8 mouse cellular contexts compared by ENCODE assay signal in the genomic region with DNA sequence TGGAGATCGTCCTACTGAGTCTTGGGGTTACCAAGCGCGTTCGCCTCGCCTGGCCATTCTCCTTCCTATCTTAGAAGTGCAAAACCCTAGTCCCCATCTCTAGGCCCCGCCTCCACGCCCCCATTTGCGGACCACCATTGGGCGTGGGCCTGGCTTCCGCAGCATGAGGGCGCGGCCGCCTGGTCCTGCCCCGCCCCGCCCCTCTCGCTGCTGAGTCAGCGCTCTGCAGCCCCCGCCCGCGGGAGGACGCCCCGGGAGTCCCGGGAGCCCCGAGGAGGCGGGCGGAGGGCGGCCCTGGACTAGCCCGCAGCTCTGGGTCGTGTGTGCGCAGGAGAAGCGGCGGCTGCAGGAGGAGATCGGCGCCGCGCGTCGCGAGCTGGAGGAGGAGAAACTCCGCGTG. TPM values are rescaled to one million over a fixed set of nuclear protein-coding genes. Genes with fewer than 3 reads are reported as not detected.
A peak's percentile ranks its signal among the peaks of the same experiment; 100 is the strongest.
DNase-seq lines count a peak whose midpoint lies in the region; ATAC-seq lines count a peak whose summit lies in the region.

No protein-coding gene starts in this region.

- H3K27ac ChIP-seq in hindbrain, embryonic 10.5 days = peak overlapping the region; percentile 81
- no peak overlapping the region for H3K27ac ChIP-seq in liver, embryonic 16.5 days (ENCODE audit: low read length)

- peak; percentile 59 for ATAC-seq in liver, embryonic 16.5 days (ENCODE audit: low read depth)

- under 1% methylated on average over 41 of the region's 41 CpGs for WGBS in hindbrain, embryonic 10.5 days
- WGBS in liver, embryonic 16.5 days (ENCODE audit: insufficient replicate concordance) = under 1% methylated on average over 41 of the region's 41 CpGs

- H3K9me3 ChIP-seq in hindbrain, embryonic 10.5 days = no peaks in the 10 kb centered on the region
- H3K9me3 ChIP-seq in liver, embryonic 16.5 days (replicated peaks; ENCODE audit: control insufficient read depth, low read length) = no peaks in the 10 kb centered on the region

- no peaks in the 10 kb centered on the region for H3K36me3 ChIP-seq in hindbrain, embryonic 10.5 days
- H3K36me3 ChIP-seq in liver, embryonic 16.5 days (ENCODE audit: control insufficient read depth, insufficient read depth) = no peaks in the 10 kb centered on the region

- H3K27me3 ChIP-seq in hindbrain, embryonic 10.5 days (ENCODE audit: insufficient read depth, poor library complexity, severe bottlenecking) = peaks cover 79% of the 10 kb centered on the region
- H3K27me3 ChIP-seq in liver, embryonic 16.5 days (ENCODE audit: control insufficient read depth, insufficient read depth, low read depth, low read length) = peaks cover 54% of the 10 kb centered on the region

- peaks cover 57% of the 10 kb centered on the region for H3K4me1 ChIP-seq in hindbrain, embryonic 10.5 days (replicated peaks)
- H3K4me1 ChIP-seq in liver, embryonic 16.5 days (ENCODE audit: control insufficient read depth, low read depth, low read length) = peaks cover 6% of the 10 kb centered on the region

- peak overlapping the region; percentile 55 for H3K4me2 ChIP-seq in liver, embryonic 16.5 days (ENCODE audit: low read depth, low read length)

- no peak overlapping the region for H3K9ac ChIP-seq in liver, embryonic 16.5 days (ENCODE audit: low read depth, low read length)

- DNase-seq in adrenal gland, adult 2 months = peak; percentile 71
- DNase-seq in adrenal gland, adult 8-10 months = no peak
- DNase-seq in spleen, postnatal 4 days (ENCODE audit: low spot score in 2 of 2) = peak; percentile 42 to 72
- DNase-seq in spleen, adult 12 weeks (ENCODE audit: low spot score) = no peak
- DNase-seq in hindbrain, embryonic 10.5 days (ENCODE audit: low spot score) = peak; percentile 77
- peak; percentile 73 for DNase-seq in retina, embryonic 14.5 days (ENCODE audit: low spot score)
- DNase-seq in layer of hippocampus, adult 9-11 months = no peak

- H3K4me3 ChIP-seq in hindbrain, embryonic 10.5 days = peak overlapping the region; percentile 63
- peak overlapping the region; percentile 34; the same call in 1 of the 2 replicates for H3K4me3 ChIP-seq in liver, embryonic 16.5 days (ENCODE audit: low read depth, low read length)

RNA-seq across cellular contexts. Expression of a gene that starts 4.6 kb away (rescaled TPM):
- 1 to 10 TPM in 1 of 2 experiments, under 1 TPM in 1; 0.26 to 2.5 TPM for total RNA-seq in adrenal gland, adult 2 months (2021)
- polyA plus RNA-seq in adrenal gland, adult 2 months (2012; rRNA removed) = 0.59 and 1.2 TPM in 2 replicates
- total RNA-seq in adrenal gland, adult 8-10 months (2022) = 1 to 10 TPM in 3 of 4 experiments, under 1 TPM in 1; 0.70 to 3.9 (median 2.3) TPM
- polyA plus RNA-seq in hindbrain, embryonic 10.5 days (2016; fragmentation: Nextera tagmentation; extraction: Ambion mirVana) = 9.2 and 10.0 TPM in 2 replicates
- polyA plus RNA-seq in liver, embryonic 16.5 days (2015; fragmentation: Nextera tagmentation; extraction: Ambion mirVana) = 0.15 TPM in 1 of 2 replicates, not detected in the other

RNA-seq across cellular contexts. Expression of a gene that starts 13.9 kb away (rescaled TPM):
- not detected for total RNA-seq in adrenal gland, adult 2 months (2021)
- 0.19 and 0.87 TPM in 2 replicates for polyA plus RNA-seq in adrenal gland, adult 2 months (2012; rRNA removed)
- under 1 TPM in 2 of 4 experiments, not detected in 2; 0.62 to 0.77 TPM for total RNA-seq in adrenal gland, adult 8-10 months (2022)
- polyA plus RNA-seq in hindbrain, embryonic 10.5 days (2016; fragmentation: Nextera tagmentation; extraction: Ambion mirVana) = 0.86 TPM in 1 of 2 replicates, not detected in the other
- polyA plus RNA-seq in liver, embryonic 16.5 days (2015; fragmentation: Nextera tagmentation; extraction: Ambion mirVana) = 0.13 TPM in 1 of 2 replicates, not detected in the other

RNA-seq across cellular contexts. Expression of a gene that starts 16.5 kb away (rescaled TPM):
- 1 to 10 TPM; 2.0 to 2.5 TPM for total RNA-seq in adrenal gland, adult 2 months (2021)
- 2.0 and 2.7 TPM in 2 replicates for polyA plus RNA-seq in adrenal gland, adult 2 months (2012; rRNA removed)
- total RNA-seq in adrenal gland, adult 8-10 months (2022) = 1 to 10 TPM; 1.9 to 3.1 (median 2.8) TPM
- 0.24 and 0.30 TPM in 2 replicates for polyA plus RNA-seq in hindbrain, embryonic 10.5 days (2016; fragmentation: Nextera tagmentation; extraction: Ambion mirVana)
- polyA plus RNA-seq in liver, embryonic 16.5 days (2015; fragmentation: Nextera tagmentation; extraction: Ambion mirVana) = 0.87 and 1.0 TPM in 2 replicates

RNA-seq across cellular contexts. Expression of a gene that starts 18.9 kb away (rescaled TPM):
- total RNA-seq in adrenal gland, adult 2 months (2021) = not detected
- 0.36 and 0.46 TPM in 2 replicates for polyA plus RNA-seq in adrenal gland, adult 2 months (2012; rRNA removed)
- not detected for total RNA-seq in adrenal gland, adult 8-10 months (2022)
- 0.69 TPM in 1 of 2 replicates, not detected in the other for polyA plus RNA-seq in hindbrain, embryonic 10.5 days (2016; fragmentation: Nextera tagmentation; extraction: Ambion mirVana)
- polyA plus RNA-seq in liver, embryonic 16.5 days (2015; fragmentation: Nextera tagmentation; extraction: Ambion mirVana) = 0.15 TPM in 1 of 2 replicates, not detected in the other

RNA-seq across cellular contexts. Expression of a gene that starts 24.6 kb away (rescaled TPM):
- total RNA-seq in adrenal gland, adult 2 months (2021) = under 1 TPM; 0.21 to 0.46 TPM
- polyA plus RNA-seq in adrenal gland, adult 2 months (2012; rRNA removed) = 0.13 and 0.66 TPM in 2 replicates
- under 1 TPM in 2 of 4 experiments, not detected in 2; 0.49 TPM for total RNA-seq in adrenal gland, adult 8-10 months (2022)
- polyA plus RNA-seq in hindbrain, embryonic 10.5 days (2016; fragmentation: Nextera tagmentation; extraction: Ambion mirVana) = 0.52 and 0.54 TPM in 2 replicates
- 0.56 and 0.58 TPM in 2 replicates for polyA plus RNA-seq in liver, embryonic 16.5 days (2015; fragmentation: Nextera tagmentation; extraction: Ambion mirVana)

Comparison
In these comparisons a context has a peak if more than half of its experiments do, and no peak if none do; other contexts are left out.
1. DNase-seq: peak in adrenal gland, adult 2 months (single experiment), spleen, postnatal 4 days (2 of 2), hindbrain, embryonic 10.5 days (single experiment) and retina, embryonic 14.5 days (single experiment); none in adrenal gland, adult 8-10 months (single experiment), spleen, adult 12 weeks (single experiment) and layer of hippocampus, adult 9-11 months (single experiment).